23 mouse cellular contexts compared by ENCODE assay signal in the genomic region with DNA sequence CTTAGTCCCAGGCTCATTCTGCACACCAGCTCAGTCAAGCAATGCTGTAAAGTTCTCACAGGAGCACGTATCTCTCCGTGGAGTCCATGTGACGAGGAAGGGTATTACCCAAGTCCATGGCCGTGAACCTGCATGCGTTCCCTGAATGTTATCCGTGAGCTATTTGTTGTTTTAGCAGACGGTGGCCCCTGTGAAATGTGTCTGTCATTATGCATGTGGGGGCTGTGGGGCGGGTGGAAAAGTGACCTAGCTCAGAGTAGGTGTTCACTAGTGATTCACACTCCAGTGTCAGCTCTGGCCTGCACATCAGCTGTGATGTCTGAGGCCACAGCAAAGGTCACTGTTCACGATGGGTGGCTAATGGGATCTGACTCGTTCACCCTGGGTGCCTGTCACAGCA. TPM values are rescaled to one million over a fixed set of nuclear protein-coding genes. Genes with fewer than 3 reads are reported as not detected.
DNase-seq lines count a peak whose midpoint lies in the region; ATAC-seq and TF ChIP-seq lines count a peak whose summit lies in the region.
"Had no signal": no experiment of that assay in that cellular context is flagged by ENCODE, and none has a peak within 500 bp of the region (broad histone marks: within the 10 kb centered on the region; RNA-seq: fewer than 3 reads in every experiment).

No protein-coding gene starts in this region.

- H3K36me3 ChIP-seq in forebrain, embryonic 12.5 days (replicated peaks): no peaks in the 10 kb centered on the region
- H3K36me3 ChIP-seq in forebrain, embryonic 11.5 days (ENCODE audit: control insufficient read depth, insufficient read depth, low read length): no peaks in the 10 kb centered on the region
- H3K36me3 ChIP-seq: forebrain, embryonic 10.5 days; forebrain, embryonic 15.5 days; G1E; heart, embryonic 10.5 days; hindbrain, embryonic 12.5 days; hindbrain, embryonic 15.5 days had no signal

- H3K9ac ChIP-seq in forebrain, embryonic 12.5 days: no peak overlapping the region
- no peak overlapping the region for H3K9ac ChIP-seq in forebrain, embryonic 11.5 days (ENCODE audit: low read length)
- H3K9ac ChIP-seq: forebrain, embryonic 15.5 days; hindbrain, embryonic 12.5 days; hindbrain, embryonic 15.5 days had no signal

- no peak for TF ChIP-seq CTCF in left cerebral cortex, adult 2 months (IDR thresholded peaks at IDR 0.05)

- peaks cover 8% of the 10 kb centered on the region for H3K4me1 ChIP-seq in forebrain, embryonic 12.5 days
- H3K4me1 ChIP-seq in forebrain, embryonic 11.5 days (replicated peaks; ENCODE audit: control insufficient read depth, insufficient read depth, low read length): no peaks in the 10 kb centered on the region; the same call in 1 of the 2 replicates

- H3K4me2 ChIP-seq in forebrain, embryonic 12.5 days: no peak overlapping the region
- no peak overlapping the region for H3K4me2 ChIP-seq in forebrain, embryonic 11.5 days (ENCODE audit: low read depth, low read length, severe bottlenecking)
- H3K4me2 ChIP-seq: forebrain, embryonic 15.5 days; hindbrain, embryonic 12.5 days; hindbrain, embryonic 15.5 days had no signal

- peaks cover 3% of the 10 kb centered on the region; the same call in 1 of the 2 replicates for H3K27me3 ChIP-seq in forebrain, embryonic 12.5 days
- no peaks in the 10 kb centered on the region for H3K27me3 ChIP-seq in forebrain, embryonic 11.5 days (ENCODE audit: control insufficient read depth, insufficient read depth, low read length)
- H3K27me3 ChIP-seq: forebrain, embryonic 15.5 days; hindbrain, embryonic 15.5 days; Patski had no signal

- intact Hi-C loops in left cerebral cortex, adult 2 months (cut with DNase I): no loop called here

- 0 out of 2 replicates have a peak, but pooled peaks have one; percentile 33 for ATAC-seq in forebrain, embryonic 12.5 days (ENCODE audit: low FRiP score)
- ATAC-seq in forebrain, embryonic 11.5 days (replicated peaks; ENCODE audit: low FRiP score): no peak
- ATAC-seq: forebrain, embryonic 15.5 days; intestine, postnatal 0 days; Patski had no signal

- peak; percentile 51 for DNase-seq in adrenal gland, adult 2 months
- no peak for DNase-seq in adrenal gland, postnatal 10 days
- DNase-seq in forebrain, embryonic 11.5 days (ENCODE audit: low spot score): no peak
- DNase-seq in retina, embryonic 14.5 days (ENCODE audit: low spot score): peak; percentile 54
- DNase-seq in left cerebral cortex, adult 2 months (ENCODE audit: extremely low spot score in 1 of 2, low spot score in 2 of 2): no peak
- DNase-seq: B cell, adult 2 months; cerebellum, adult 11-12 months; cerebellum, adult 8-10 months; cerebellum, postnatal 10 days; cerebellum, postnatal 36 days; embryo, embryonic 11 days; gastrocnemius, postnatal 25 days; heart, adult 2 months; kidney, adult 2 months had no signal

- WGBS in forebrain, embryonic 12.5 days: 78% methylated on average over 10 of the region's 10 CpGs
- 81% methylated on average over 10 of the region's 10 CpGs for WGBS in forebrain, embryonic 11.5 days

- H3K9me3 ChIP-seq in forebrain, embryonic 12.5 days: no peaks in the 10 kb centered on the region
- H3K9me3 ChIP-seq in forebrain, embryonic 11.5 days (ENCODE audit: control insufficient read depth, low read length): no peaks in the 10 kb centered on the region
- H3K9me3 ChIP-seq: forebrain, embryonic 10.5 days; forebrain, embryonic 15.5 days; G1E; heart, embryonic 10.5 days; hindbrain, embryonic 12.5 days; hindbrain, embryonic 15.5 days had no signal

- no peak overlapping the region for H3K27ac ChIP-seq in forebrain, embryonic 12.5 days
- H3K27ac ChIP-seq in forebrain, embryonic 11.5 days (ENCODE audit: low read depth, low read length): no peak overlapping the region
- H3K27ac ChIP-seq in left cerebral cortex, adult 2 months: no peak overlapping the region
- H3K27ac ChIP-seq: forebrain, embryonic 10.5 days; forebrain, embryonic 15.5 days; heart, adult 2 months; heart, embryonic 10.5 days; hindbrain, embryonic 12.5 days; hindbrain, embryonic 15.5 days had no signal

- H3K4me3 ChIP-seq in forebrain, embryonic 12.5 days (replicated peaks): no peak overlapping the region
- H3K4me3 ChIP-seq in forebrain, embryonic 11.5 days (ENCODE audit: low read depth, low read length): no peak overlapping the region
- H3K4me3 ChIP-seq in left cerebral cortex, adult 2 months: no peak overlapping the region
- H3K4me3 ChIP-seq: forebrain, embryonic 10.5 days; forebrain, embryonic 15.5 days; heart, adult 2 months; heart, embryonic 10.5 days; hindbrain, embryonic 12.5 days; hindbrain, embryonic 15.5 days had no signal

RNA-seq across cellular contexts. Expression of gene Zfp385c, which starts 32.4 kb away (rescaled TPM):
- total RNA-seq in adrenal gland, adult 2 months (2021): under 1 TPM in 1 of 2 experiments, not detected in 1; 0.59 TPM
- polyA plus RNA-seq in adrenal gland, adult 2 months (2012; rRNA removed): 0.75 and 0.84 TPM in 2 replicates
- total RNA-seq in adrenal gland, postnatal 10 days (2021): under 1 TPM; 0.42 to 0.67 TPM
- 0.12 and 0.61 TPM in 2 replicates for polyA plus RNA-seq in forebrain, embryonic 12.5 days (2016; fragmentation: Nextera tagmentation; extraction: Ambion mirVana)
- 0.16 TPM in 1 of 2 replicates, not detected in the other for polyA plus RNA-seq in forebrain, embryonic 11.5 days (2014; fragmentation: Nextera tagmentation; extraction: Ambion mirVana)
- total RNA-seq in left cerebral cortex, adult 2 months (2021): under 1 TPM; 0.16 to 0.26 TPM
- polyA plus RNA-seq: G1E, Patski had no signal

RNA-seq across cellular contexts. Expression of gene Dnajc7, which starts 39.8 kb away (rescaled TPM):
- 100 to 1,000 TPM; 174 to 177 TPM for total RNA-seq in adrenal gland, adult 2 months (2021)
- 9.3 and 11.7 TPM in 2 replicates for polyA plus RNA-seq in adrenal gland, adult 2 months (2012; rRNA removed)
- total RNA-seq in adrenal gland, postnatal 10 days (2021): 100 to 1,000 TPM; 212 to 265 TPM
- 299 and 310 TPM in 2 replicates for polyA plus RNA-seq in forebrain, embryonic 12.5 days (2016; fragmentation: Nextera tagmentation; extraction: Ambion mirVana)
- 95.9 and 105 TPM in 2 replicates for polyA plus RNA-seq in forebrain, embryonic 11.5 days (2014; fragmentation: Nextera tagmentation; extraction: Ambion mirVana)
- total RNA-seq in left cerebral cortex, adult 2 months (2021): 100 to 1,000 TPM; 248 to 263 TPM

RNA-seq across cellular contexts. Expression of gene Nkiras2, which starts 40.8 kb away (rescaled TPM):
- 10 to 100 TPM; 32.5 to 36.0 TPM for total RNA-seq in adrenal gland, adult 2 months (2021)
- polyA plus RNA-seq in adrenal gland, adult 2 months (2012; rRNA removed): 50.9 and 59.4 TPM in 2 replicates
- 10 to 100 TPM; 44.9 to 54.3 TPM for total RNA-seq in adrenal gland, postnatal 10 days (2021)
- polyA plus RNA-seq in forebrain, embryonic 12.5 days (2016; fragmentation: Nextera tagmentation; extraction: Ambion mirVana): 87.1 and 90.2 TPM in 2 replicates
- 94.5 and 107 TPM in 2 replicates for polyA plus RNA-seq in forebrain, embryonic 11.5 days (2014; fragmentation: Nextera tagmentation; extraction: Ambion mirVana)
- total RNA-seq in left cerebral cortex, adult 2 months (2021): 10 to 100 TPM; 13.2 to 13.6 TPM

RNA-seq across cellular contexts. Expression of gene Dhx58, which starts 44.3 kb away (rescaled TPM):
- total RNA-seq in adrenal gland, adult 2 months (2021): 10 to 100 TPM; 29.2 to 60.7 TPM
- polyA plus RNA-seq in adrenal gland, adult 2 months (2012; rRNA removed): 30.2 and 42.2 TPM in 2 replicates
- total RNA-seq in adrenal gland, postnatal 10 days (2021): 1 to 10 TPM; 6.0 to 9.4 TPM
- polyA plus RNA-seq in forebrain, embryonic 12.5 days (2016; fragmentation: Nextera tagmentation; extraction: Ambion mirVana): 2.1 and 2.6 TPM in 2 replicates
- 3.1 and 4.3 TPM in 2 replicates for polyA plus RNA-seq in forebrain, embryonic 11.5 days (2014; fragmentation: Nextera tagmentation; extraction: Ambion mirVana)
- total RNA-seq in left cerebral cortex, adult 2 months (2021): 1 to 10 TPM; 3.0 to 3.7 TPM

RNA-seq across cellular contexts. Expression of gene Kat2a, which starts 52.5 kb away (rescaled TPM):
- 10 to 100 TPM; 42.5 to 42.6 TPM for total RNA-seq in adrenal gland, adult 2 months (2021)
- 73.5 and 85.1 TPM in 2 replicates for polyA plus RNA-seq in adrenal gland, adult 2 months (2012; rRNA removed)
- 10 to 100 TPM; 33.1 to 42.4 TPM for total RNA-seq in adrenal gland, postnatal 10 days (2021)
- 65.2 and 65.7 TPM in 2 replicates for polyA plus RNA-seq in forebrain, embryonic 12.5 days (2016; fragmentation: Nextera tagmentation; extraction: Ambion mirVana)
- polyA plus RNA-seq in forebrain, embryonic 11.5 days (2014; fragmentation: Nextera tagmentation; extraction: Ambion mirVana): 80.7 and 82.0 TPM in 2 replicates
- total RNA-seq in left cerebral cortex, adult 2 months (2021): 10 to 100 TPM; 60.5 to 61.7 TPM

Comparison
In these comparisons a context has a peak if more than half of its experiments do, and no peak if none do; other contexts are left out.
1. DNase-seq: peak in adrenal gland, adult 2 months (single experiment) and retina, embryonic 14.5 days (single experiment); none in adrenal gland, postnatal 10 days (single experiment), forebrain, embryonic 11.5 days (single experiment) and left cerebral cortex, adult 2 months (0 of 2).